Mouse (Mus musculus) hindbrain, postnatal 0 days (tissue): ENCODE measurements around the gene Nutm1. TPM values are rescaled to one million over a fixed set of nuclear protein-coding genes. Genes with fewer than 3 reads are reported as not detected.

Source experiments
- ATAC-seq: fragments of 200-750 bp; cut with Nextera tagmentation; 2 replicates; pipeline ENCODE4 v1.8.0; 2017; ENCODE audit warnings: mild to moderate bottlenecking, moderate TSS enrichment, moderate library complexity
- DNase-seq: peaks from one replicate; pipeline ENCODE4 v3.0.0-alpha.2; 2015; ENCODE audit warnings: low spot score
- H3K27ac ChIP-seq: fragments of 300-500 bp; sonication (generic); 2 replicates; pipeline ENCODE4 v1.5.1; 2014; ENCODE audit warnings: mild to moderate bottlenecking
- H3K27me3 ChIP-seq: fragments of 300-500 bp; sonication (generic); 2 replicates; pipeline ENCODE4 v1.6.1; 2014; ENCODE audit warnings: low read length, mixed read lengths; ENCODE audit not compliant: insufficient read depth
- H3K36me3 ChIP-seq: fragments of 300-500 bp; sonication (generic); 2 replicates; pipeline ENCODE4 v1.6.1; 2014; ENCODE audit warnings: low read length, mixed read lengths; ENCODE audit not compliant: insufficient read depth
- H3K4me1 ChIP-seq: fragments of 300-500 bp; sonication (generic); 2 replicates; pipeline ENCODE4 v1.6.1; 2014; ENCODE audit warnings: antibody characterized with exemption, low read length, mixed read lengths; ENCODE audit not compliant: insufficient read depth
- H3K4me2 ChIP-seq: fragments of 300-500 bp; sonication (generic); 2 replicates; pipeline ENCODE4 v1.6.1; 2014; ENCODE audit warnings: low read depth, mild to moderate bottlenecking, low read length, moderate library complexity, mixed read lengths
- H3K4me3 ChIP-seq: fragments of 300-500 bp; sonication (generic); 2 replicates; pipeline ENCODE4 v1.5.1; 2014; ENCODE audit warnings: low read length
- H3K9ac ChIP-seq: fragments of 300-500 bp; sonication (generic); replicated peaks from 2 replicates; pipeline ENCODE4 v1.6.1; 2014; ENCODE audit warnings: mild to moderate bottlenecking, low read length, moderate library complexity, mixed read lengths
- H3K9me3 ChIP-seq: fragments of 300-500 bp; sonication (generic); 2 replicates; pipeline ENCODE4 v1.6.1; 2016; ENCODE audit warnings: low read length, mixed read lengths
- CTCF ChIP-seq: IDR thresholded peaks from 2 replicates; pipeline ENCODE4 v1.5.1; 2016; ENCODE audit warnings: antibody characterized with exemption, control low read depth, low read depth
- WGBS: fragments of 180-500 bp; shearing (Covaris S2); extraction: QIAGEN DNeasy Blood & Tissue Kit; methylation state at CpG from one replicate; pipeline ENCODE4 v1.1.7; 2014; 5-methylcytosine and 5-hydroxymethylcytosine counted together
- polyA plus RNA-seq: library from polyadenylated mRNA; unstranded; fragments of >200 nt; fragmentation: Nextera tagmentation; extraction: Ambion mirVana; gene quantifications from 2 replicates; pipeline ENCODE4 v1.2.1, GENCODE M21; 2015
- total RNA-seq: library from RNA; depleted of rRNA; stranded (reverse); fragments of >200 nt; gene quantifications from 2 replicates; pipeline ENCODE4 v1.2.3, GENCODE M21; 2014

Nutm1 gene
- total and polyA plus RNA-seq, 2 experiments from 2014 or later, result 0.05 to 0.11 TPM

GRCm38 (mm10) chr2:112241787-112242186 is 17.3 kb downstream of the Nutm1 start:
- ATAC-seq (no peak), DNase-seq (no peak)
- Histone ChIP-seq H3K27me3 (no peaks in the 10 kb centered on the region), H3K9ac (no peak overlapping the region), H3K9me3 (no peaks in the 10 kb centered on the region), H3K4me1 (peaks cover 8% of the 10 kb centered on the region; the same call in 1 of the 2 replicates), H3K4me2 (no peak overlapping the region), H3K4me3 (no peak overlapping the region), H3K36me3 (peaks cover 11% of the 10 kb centered on the region; the same call in 1 of the 2 replicates), H3K27ac (no peak overlapping the region)
- 84% methylated on average over 14 of the region's 14 CpGs for WGBS
- no peak for TF ChIP-seq CTCF

DNA sequence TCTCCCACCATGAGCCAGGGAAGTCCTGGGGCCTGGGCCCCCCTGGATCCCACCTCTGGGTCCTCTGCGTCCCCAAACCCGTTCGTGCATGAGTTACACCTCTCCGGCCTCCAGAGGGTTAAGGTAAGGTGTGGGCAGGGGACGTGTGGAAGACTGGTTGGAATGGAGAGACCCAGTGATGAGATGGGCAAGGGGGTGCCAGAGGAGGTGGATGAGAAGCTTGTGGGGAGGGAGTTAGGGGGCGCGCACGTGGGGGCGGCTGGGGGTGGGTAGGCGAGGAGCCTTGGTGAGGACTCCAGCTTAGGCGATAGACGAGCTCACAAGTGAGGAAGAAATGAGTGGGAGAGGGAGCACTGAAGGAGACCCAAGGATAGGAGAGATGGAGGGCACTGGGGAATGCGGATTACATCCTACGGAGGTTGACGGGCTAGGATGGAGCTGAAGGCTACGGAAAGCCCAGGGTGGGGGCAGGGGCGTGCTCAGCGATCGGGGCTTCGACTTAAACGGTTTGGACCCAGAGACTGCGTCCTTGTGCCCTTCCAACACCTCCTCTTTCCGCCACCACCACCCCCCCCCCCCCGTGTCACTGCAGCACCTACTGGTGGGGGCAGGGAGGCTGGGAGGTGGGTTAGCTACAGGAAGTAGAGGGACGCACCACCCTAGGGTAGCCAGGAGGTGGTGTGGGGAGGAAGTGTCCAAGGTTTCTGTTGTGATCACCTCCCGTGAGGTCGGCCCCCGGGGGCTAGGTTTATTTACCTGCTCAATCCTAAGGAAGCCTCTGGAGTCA is 19.0 kb downstream of the Nutm1 start:
- no peaks in the 10 kb centered on the region for H3K9me3 ChIP-seq
- WGBS, result under 1% methylated on average over 25 of the region's 28 CpGs
- H3K4me2 ChIP-seq, result peak overlapping the region; percentile 80
- peaks cover 8% of the 10 kb centered on the region; the same call in 1 of the 2 replicates for H3K4me1 ChIP-seq
- DNase-seq (peak; percentile 58), ATAC-seq (peak; percentile 70)
- peak overlapping the region; percentile 86 for H3K9ac ChIP-seq
- H3K36me3 ChIP-seq, result peaks cover 11% of the 10 kb centered on the region; the same call in 1 of the 2 replicates
- peak overlapping the region; percentile 81 for H3K4me3 ChIP-seq
- peak overlapping the region; percentile 97 for H3K27ac ChIP-seq
- H3K27me3 ChIP-seq, result no peaks in the 10 kb centered on the region
- peak; percentile 39 for TF ChIP-seq CTCF

GRCm38 (mm10) chr2:112239212-112239934 is 19.7 kb downstream of the Nutm1 start, which contains the start of gene Lpcat4:
Gene Lpcat4, plus strand, starts transcription at chr2:112239468.
- H3K4me1 ChIP-seq, result peaks cover 8% of the 10 kb centered on the region; the same call in 1 of the 2 replicates

DNA sequence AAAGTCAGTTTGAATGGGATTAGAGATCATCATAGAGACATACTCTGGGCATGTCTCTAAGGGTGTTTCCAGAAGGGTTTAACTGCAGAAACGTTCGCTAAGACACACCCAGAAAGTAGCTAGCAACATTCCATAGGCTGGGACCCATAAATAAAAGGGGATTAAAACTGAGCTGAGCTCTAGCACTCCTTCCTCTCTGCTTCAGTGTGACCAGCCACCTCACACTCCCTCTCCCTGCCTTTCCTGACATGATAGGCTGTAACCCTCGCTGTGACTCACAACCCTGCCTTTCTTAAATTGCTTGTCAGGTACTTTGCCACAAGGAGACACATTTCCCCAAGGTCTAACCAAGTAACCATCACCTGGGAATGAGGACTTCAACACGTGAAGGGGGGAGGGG is 21.1 kb downstream of the Nutm1 start:
- no peaks in the 10 kb centered on the region for H3K9me3 ChIP-seq
- H3K4me2 ChIP-seq, result no peak overlapping the region
- DNase-seq (no peak), ATAC-seq (no peak)
- no peak overlapping the region for H3K4me3 ChIP-seq
- no peaks in the 10 kb centered on the region for H3K27me3 ChIP-seq
- no peak overlapping the region for H3K9ac ChIP-seq
- no peak for TF ChIP-seq CTCF
- H3K27ac ChIP-seq, result no peak overlapping the region
- H3K4me1 ChIP-seq, result peaks cover 8% of the 10 kb centered on the region; the same call in 1 of the 2 replicates
- H3K36me3 ChIP-seq, result no peaks in the 10 kb centered on the region
- WGBS, result 13% methylated on average over 4 of the region's 4 CpGs

More at GRCm38 (mm10) chr2:112239212-112239934, 19.7 kb downstream of the Nutm1 start, which contains the start of gene Lpcat4:
- Histone ChIP-seq H3K27ac (peak within 1 kb of the TSS; percentile 97), H3K9me3 (no peaks in the 10 kb centered on the region), H3K4me3 (peak within 1 kb of the TSS; percentile 81), H3K27me3 (no peaks in the 10 kb centered on the region), H3K36me3 (peaks cover 5% of the 10 kb centered on the region; the same call in 1 of the 2 replicates), H3K9ac (peak within 1 kb of the TSS; percentile 86), H3K4me2 (peak within 1 kb of the TSS; percentile 80)
- 2% methylated on average over 92 of the region's 94 CpGs for WGBS
- ATAC-seq, result peak; percentile 82
- DNase-seq, result peak; percentile 95
- TF ChIP-seq CTCF, result peak; percentile 78

GRCm38 (mm10) chr2:112236620-112237019 is 22.5 kb downstream of the Nutm1 start:
- Histone ChIP-seq H3K4me2 (no peak overlapping the region), H3K27ac (no peak overlapping the region), H3K9me3 (no peaks in the 10 kb centered on the region), H3K9ac (no peak overlapping the region), H3K27me3 (no peaks in the 10 kb centered on the region), H3K4me1 (peaks cover 8% of the 10 kb centered on the region; the same call in 1 of the 2 replicates), H3K4me3 (no peak overlapping the region), H3K36me3 (no peaks in the 10 kb centered on the region)
- 85% methylated on average over 2 of the region's 2 CpGs for WGBS
- ATAC-seq (no peak), DNase-seq (no peak)
- TF ChIP-seq CTCF, result no peak

DNA sequence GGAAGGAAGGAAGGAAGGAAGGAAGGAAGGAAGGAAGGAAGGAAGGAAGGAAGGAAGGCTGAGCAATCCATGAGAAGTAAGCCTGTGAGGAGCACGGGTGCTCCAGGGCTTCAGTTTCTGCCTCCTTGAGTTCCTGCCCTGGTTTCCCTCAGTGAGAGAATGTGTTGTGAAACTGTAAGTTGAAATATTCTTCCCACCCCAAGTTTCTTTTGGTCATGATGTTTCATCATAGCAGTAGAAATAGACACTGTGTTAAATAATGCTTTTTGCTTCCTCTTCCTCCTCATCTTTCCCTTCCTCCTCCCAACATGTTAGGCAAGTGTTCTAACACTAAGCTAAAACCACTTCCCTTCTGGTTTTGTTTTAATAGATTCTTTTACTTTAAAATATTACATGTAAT is 26.5 kb downstream of the Nutm1 start:
- TF ChIP-seq CTCF, result no peak
- no peak overlapping the region for H3K27ac ChIP-seq
- H3K4me1 ChIP-seq, result no peaks in the 10 kb centered on the region
- no peaks in the 10 kb centered on the region for H3K9me3 ChIP-seq
- no peak overlapping the region for H3K4me3 ChIP-seq
- no peak overlapping the region for H3K4me2 ChIP-seq
- no peaks in the 10 kb centered on the region for H3K36me3 ChIP-seq
- no peaks in the 10 kb centered on the region for H3K27me3 ChIP-seq
- whole genome bisulfite sequencing, result 100% methylated on average over 1 of the region's 1 CpGs
- H3K9ac ChIP-seq, result no peak overlapping the region
- DNase-seq (no peak), ATAC-seq (no peak)
